Comparison of ENCODE assay signal across 10 mouse cellular contexts in the genomic region with DNA sequence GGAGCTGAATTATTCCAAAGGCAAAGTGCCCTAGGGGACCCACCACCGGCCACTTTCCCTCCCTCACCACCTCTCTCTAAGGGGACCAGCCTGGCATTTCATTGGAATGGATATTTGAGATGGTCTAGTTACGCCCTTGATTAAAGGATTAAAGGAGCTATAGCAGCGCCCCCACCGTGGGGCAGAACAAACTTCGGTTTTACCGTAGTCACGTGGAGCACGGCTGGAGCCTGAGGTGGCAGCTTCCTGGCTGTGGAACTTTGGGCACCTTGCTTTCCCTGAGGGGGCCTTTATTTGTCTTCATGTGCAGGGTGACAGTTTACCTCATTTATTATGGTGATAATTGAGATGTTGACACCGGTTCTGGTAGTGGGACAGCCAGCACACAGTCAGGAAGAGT. TPM values are rescaled to one million over a fixed set of nuclear protein-coding genes. Genes with fewer than 3 reads are reported as not detected.
DNase-seq lines count a peak whose midpoint lies in the region; ATAC-seq and TF ChIP-seq lines count a peak whose summit lies in the region.
"Had no signal": no experiment of that assay in that cellular context is flagged by ENCODE, and none has a peak within 500 bp of the region (broad histone marks: within the 10 kb centered on the region; RNA-seq: fewer than 3 reads in every experiment).

No protein-coding gene starts in this region.

- peak overlapping the region; percentile 78; the same call in 1 of the 2 replicates for H3K4me2 ChIP-seq in heart, embryonic 13.5 days
- no peak overlapping the region for H3K4me2 ChIP-seq in heart, embryonic 12.5 days
- no peak overlapping the region for H3K4me2 ChIP-seq in embryonic facial prominence, embryonic 11.5 days (ENCODE audit: low read depth, low read length)
- H3K4me2 ChIP-seq in myocyte (ENCODE audit: low read depth), result peak overlapping the region; percentile 6

- no peak overlapping the region for H3K27ac ChIP-seq in heart, embryonic 13.5 days (replicated peaks)
- no peak overlapping the region for H3K27ac ChIP-seq in heart, embryonic 12.5 days (ENCODE audit: poor library complexity, severe bottlenecking)
- no peak overlapping the region for H3K27ac ChIP-seq in embryonic facial prominence, embryonic 11.5 days (replicated peaks; ENCODE audit: low read depth, low read length)

- H3K4me1 ChIP-seq in heart, embryonic 13.5 days, result peaks cover 60% of the 10 kb centered on the region
- peaks cover 60% of the 10 kb centered on the region for H3K4me1 ChIP-seq in heart, embryonic 12.5 days (replicated peaks)
- peaks cover 9% of the 10 kb centered on the region for H3K4me1 ChIP-seq in embryonic facial prominence, embryonic 11.5 days (ENCODE audit: control insufficient read depth, insufficient read depth, low read length)

- H3K9me3 ChIP-seq in heart, embryonic 13.5 days, result no peaks in the 10 kb centered on the region
- no peaks in the 10 kb centered on the region for H3K9me3 ChIP-seq in heart, embryonic 12.5 days (replicated peaks)
- H3K9me3 ChIP-seq in embryonic facial prominence, embryonic 11.5 days (replicated peaks; ENCODE audit: control insufficient read depth, low read length), result no peaks in the 10 kb centered on the region

- no peak for TF ChIP-seq POLR2A in myocyte (IDR thresholded peaks at IDR 0.05; ENCODE audit: insufficient read length, low read depth)

- H3K4me3 ChIP-seq in heart, embryonic 13.5 days, result no peak overlapping the region
- no peak overlapping the region for H3K4me3 ChIP-seq in heart, embryonic 12.5 days
- no peak overlapping the region for H3K4me3 ChIP-seq in embryonic facial prominence, embryonic 11.5 days (ENCODE audit: low read depth, low read length)
- H3K4me3 ChIP-seq in myocyte, result no peak overlapping the region

- H3K27me3 ChIP-seq in heart, embryonic 13.5 days (replicated peaks), result no peaks in the 10 kb centered on the region
- no peaks in the 10 kb centered on the region for H3K27me3 ChIP-seq in heart, embryonic 12.5 days (replicated peaks)
- no peaks in the 10 kb centered on the region for H3K27me3 ChIP-seq in embryonic facial prominence, embryonic 11.5 days (ENCODE audit: control insufficient read depth, insufficient read depth, low read length)
- H3K27me3 ChIP-seq in myocyte (ENCODE audit: control insufficient read depth, insufficient read depth, insufficient read length), result no peaks in the 10 kb centered on the region

- peaks cover 95% of the 10 kb centered on the region for H3K79me2 ChIP-seq in myocyte (ENCODE audit: control insufficient read depth, insufficient read depth)

- H3ac ChIP-seq in myocyte (ENCODE audit: control insufficient read depth, insufficient read length), result no peak overlapping the region

- H3K9ac ChIP-seq in heart, embryonic 13.5 days, result no peak overlapping the region
- H3K9ac ChIP-seq in heart, embryonic 12.5 days, result no peak overlapping the region
- no peak overlapping the region for H3K9ac ChIP-seq in embryonic facial prominence, embryonic 11.5 days (replicated peaks; ENCODE audit: low read length)

- ATAC-seq in heart, embryonic 13.5 days (ENCODE audit: extremely low read depth, insufficient number of reproducible peaks, low FRiP score, low TSS enrichment), result no peak
- ATAC-seq in heart, embryonic 12.5 days (ENCODE audit: insufficient number of reproducible peaks, low FRiP score), result no peak
- ATAC-seq in embryonic facial prominence, embryonic 11.5 days (replicated peaks; ENCODE audit: insufficient number of reproducible peaks, low FRiP score, low TSS enrichment, low read depth), result no peak
- ATAC-seq in inflammation-experienced regulatory T-cells, adult 6 months, result peak; percentile 15
- no peak for ATAC-seq in erythroid progenitor cell, adult 5-6 weeks (replicated peaks; ENCODE audit: low FRiP score, poor library complexity, severe bottlenecking)

- intact Hi-C loops in left cerebral cortex, postnatal 10 days (cut with DNase I), result no loop called here

- peak; percentile 44 for DNase-seq in embryonic facial prominence, embryonic 11.5 days (ENCODE audit: low spot score)
- no peak for DNase-seq in left cerebral cortex, postnatal 10 days (ENCODE audit: extremely low spot score in 1 of 2, low spot score in 2 of 2)
- no peak for DNase-seq in layer of hippocampus, adult 9-10 months (ENCODE audit: low spot score)
- DNase-seq: adrenal gland, postnatal 14 days; layer of hippocampus, adult 9-11 months had no signal

- WGBS in heart, embryonic 13.5 days, result 42% methylated on average over 9 of the region's 9 CpGs
- 46% methylated on average over 9 of the region's 9 CpGs for WGBS in heart, embryonic 12.5 days
- 20% methylated on average over 9 of the region's 9 CpGs for WGBS in embryonic facial prominence, embryonic 11.5 days

- H3K36me3 ChIP-seq in heart, embryonic 13.5 days, result no peaks in the 10 kb centered on the region
- H3K36me3 ChIP-seq in heart, embryonic 12.5 days, result no peaks in the 10 kb centered on the region
- no peaks in the 10 kb centered on the region for H3K36me3 ChIP-seq in embryonic facial prominence, embryonic 11.5 days (replicated peaks; ENCODE audit: control insufficient read depth, insufficient read depth, low read depth, low read length)
- no peaks in the 10 kb centered on the region for H3K36me3 ChIP-seq in myocyte (ENCODE audit: control insufficient read depth, insufficient read depth)

TF ChIP-seq in myocyte, 11 proteins besides CTCF, POLR2A, EP300 and RAD21:
- TF ChIP-seq SRF (IDR thresholded peaks at IDR 0.05; ENCODE audit: control insufficient read depth, insufficient read length, low read depth) (no peak), USF1 (IDR thresholded peaks at IDR 0.05; ENCODE audit: low read depth) (no peak), CEBPB (IDR thresholded peaks at IDR 0.05; ENCODE audit: insufficient read depth, poor library complexity, severe bottlenecking) (no peak)
TF ChIP-seq in myocyte: peak in this region for 0.

RNA-seq across cellular contexts. Expression of gene Cmip, which starts 4.8 kb away (rescaled TPM):
- 6.2 and 6.5 TPM in 2 replicates for polyA plus RNA-seq in heart, embryonic 13.5 days (2015; fragmentation: Nextera tagmentation; extraction: Ambion mirVana)
- 9.7 and 10.5 TPM in 2 replicates for polyA plus RNA-seq in heart, embryonic 12.5 days (2016; fragmentation: Nextera tagmentation; extraction: Ambion mirVana)
- polyA plus RNA-seq in embryonic facial prominence, embryonic 11.5 days (2014; fragmentation: Nextera tagmentation; extraction: Ambion mirVana), result 16.1 and 20.4 TPM in 2 replicates
- 10 to 100 TPM; 23.9 to 28.7 (median 25.5) TPM for polyA plus RNA-seq in inflammation-experienced regulatory T-cells, adult 6 months (2017; shearing (Covaris generic))
- 23.6 TPM for polyA plus RNA-seq in myocyte (2012; fragmentation: generic; extraction: Trizol)
- 50.3 and 64.2 TPM in 2 replicates for total RNA-seq in erythroid progenitor cell, adult 5-6 weeks (2015; ENCODE audit: low replicate concordance)
- total RNA-seq in erythroid progenitor cell, adult 5-6 weeks (2017; ENCODE audit: low replicate concordance), result 42.0 and 49.3 TPM in 2 replicates
- 100 to 1,000 TPM; 369 to 379 TPM for total RNA-seq in left cerebral cortex, postnatal 10 days (2021)

Comparison
In these comparisons a context has a peak if more than half of its experiments do, and no peak if none do; other contexts are left out.
1. H3K4me2 ChIP-seq: peak in heart, embryonic 13.5 days (single experiment) and myocyte (single experiment); none in heart, embryonic 12.5 days (single experiment) and embryonic facial prominence, embryonic 11.5 days (single experiment).